Mouse (Mus musculus): ENCODE measurements around the gene Lefty1. TPM values are rescaled to one million over a fixed set of nuclear protein-coding genes. Genes with fewer than 3 reads are reported as not detected.
"Not testable (repeated sequence)": the region's sequence is repeated elsewhere in the genome, so short reads cannot be mapped to it uniquely, and the experiment has no call there.

The Lefty1 gene
- total RNA-seq (2021) = 1 to 10 TPM in 1 of 2 experiments, under 1 TPM in 1; 0.95 to 1.0 TPM

GRCm38 (mm10) chr1:180934467-180935419 lies at the start of gene Lefty1:
TSS of gene Lefty1 (plus strand) at chr1:180935022.
- intact Hi-C loops (cut with DNase I) = no loop called here

DNA sequence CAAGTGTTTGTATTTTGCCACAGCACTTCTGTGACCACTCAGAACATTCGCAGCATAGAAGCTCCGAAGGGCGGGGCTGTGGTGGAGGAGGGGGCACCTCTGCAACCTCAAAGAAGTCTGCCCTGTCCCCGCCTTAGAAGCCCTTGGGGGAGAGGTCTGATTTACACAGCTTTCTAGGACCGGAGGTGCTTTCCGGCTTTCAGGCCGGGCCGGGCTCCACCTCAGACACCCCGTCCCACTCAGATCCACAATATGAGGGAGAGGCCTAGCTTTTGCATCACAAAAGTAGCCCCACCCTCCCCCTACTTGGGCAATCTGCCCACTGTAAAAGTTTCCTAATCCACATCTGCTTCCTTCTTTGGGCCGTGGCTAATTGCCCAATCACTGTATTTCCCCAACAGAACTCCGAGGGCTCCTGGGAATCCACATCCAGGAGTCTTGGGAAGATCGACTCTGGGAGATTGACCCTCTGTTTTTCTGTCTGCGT lies 46.2 kb upstream of the Lefty1 start:
- intact Hi-C loops (cut with DNase I) = no loop called here
- peak; percentile 84 to 89 for DNase-seq

More at GRCm38 (mm10) chr1:180934467-180935419, at the start of gene Lefty1:
- DNase-seq = no peak

DNA sequence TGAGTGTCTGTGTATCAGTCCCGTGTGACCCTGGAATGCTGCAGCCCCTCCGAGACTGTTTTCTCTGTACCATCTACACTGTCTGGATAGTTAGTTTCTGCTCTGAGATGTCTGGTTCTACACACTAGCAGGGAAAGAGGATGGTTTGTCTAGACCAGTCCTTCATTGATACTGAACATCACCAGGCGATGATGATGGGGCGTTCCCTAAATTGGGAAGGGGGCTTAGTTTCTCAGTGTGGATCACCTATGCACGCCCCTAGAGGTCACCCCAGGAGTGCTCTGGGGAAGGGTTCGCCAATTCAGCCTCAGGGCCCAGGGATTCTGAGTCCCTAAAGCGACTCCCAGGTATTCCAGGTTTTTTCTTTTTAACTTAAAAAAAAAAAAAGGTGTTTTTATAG lies 45.6 kb upstream of the Lefty1 start:
- DNase-seq = no peak
- intact Hi-C loops (cut with DNase I) = no loop called here

DNA sequence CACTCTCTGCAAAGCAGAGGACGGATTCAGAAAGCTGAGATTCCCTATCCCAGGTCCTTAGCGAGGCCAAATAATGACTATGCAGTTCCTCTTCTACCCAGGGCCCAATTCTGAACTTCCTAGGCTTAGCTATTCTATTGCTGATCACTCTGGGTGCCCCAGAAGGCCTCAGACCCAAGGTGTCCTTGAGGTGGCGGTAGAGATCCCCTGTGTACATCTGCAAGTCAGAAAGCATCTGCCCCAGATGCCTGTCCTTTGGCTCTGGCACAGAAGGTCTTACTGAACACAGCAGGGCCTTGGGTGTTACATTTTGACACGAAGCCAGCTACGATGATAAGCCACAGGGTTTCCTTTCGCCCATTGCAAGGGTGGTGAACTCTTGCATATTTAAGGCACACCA lies 45.0 kb upstream of the Lefty1 start:
- DNase-seq = no peak
- intact Hi-C loops (cut with DNase I) = no loop called here

DNA sequence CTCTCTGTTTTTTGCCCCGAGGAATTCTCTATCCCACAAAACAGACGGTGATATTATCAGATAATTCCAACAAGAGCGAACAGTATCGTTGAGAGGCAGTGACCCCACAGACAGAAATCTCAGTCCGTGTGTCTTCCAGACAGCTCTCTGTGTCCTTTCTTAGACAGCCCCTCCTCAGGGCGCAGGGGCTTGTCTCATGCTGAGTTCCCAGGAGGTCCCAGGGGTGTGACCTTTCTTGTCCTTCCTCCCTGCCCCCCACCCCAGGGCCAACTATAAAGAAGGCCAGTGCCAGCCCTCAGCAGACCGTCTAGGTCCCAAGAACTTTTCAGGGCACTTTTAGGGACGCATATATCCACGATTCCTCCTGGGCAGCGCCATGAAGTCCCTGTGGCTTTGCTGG lies 42.0 kb upstream of the Lefty1 start, which contains the start of gene Lefty2:
Gene Lefty2 (plus strand): TSS at position 301 of the 400 bp plus-strand sequence.
- DNase-seq = no peak
- intact Hi-C loops (cut with DNase I) = no loop called here

DNA sequence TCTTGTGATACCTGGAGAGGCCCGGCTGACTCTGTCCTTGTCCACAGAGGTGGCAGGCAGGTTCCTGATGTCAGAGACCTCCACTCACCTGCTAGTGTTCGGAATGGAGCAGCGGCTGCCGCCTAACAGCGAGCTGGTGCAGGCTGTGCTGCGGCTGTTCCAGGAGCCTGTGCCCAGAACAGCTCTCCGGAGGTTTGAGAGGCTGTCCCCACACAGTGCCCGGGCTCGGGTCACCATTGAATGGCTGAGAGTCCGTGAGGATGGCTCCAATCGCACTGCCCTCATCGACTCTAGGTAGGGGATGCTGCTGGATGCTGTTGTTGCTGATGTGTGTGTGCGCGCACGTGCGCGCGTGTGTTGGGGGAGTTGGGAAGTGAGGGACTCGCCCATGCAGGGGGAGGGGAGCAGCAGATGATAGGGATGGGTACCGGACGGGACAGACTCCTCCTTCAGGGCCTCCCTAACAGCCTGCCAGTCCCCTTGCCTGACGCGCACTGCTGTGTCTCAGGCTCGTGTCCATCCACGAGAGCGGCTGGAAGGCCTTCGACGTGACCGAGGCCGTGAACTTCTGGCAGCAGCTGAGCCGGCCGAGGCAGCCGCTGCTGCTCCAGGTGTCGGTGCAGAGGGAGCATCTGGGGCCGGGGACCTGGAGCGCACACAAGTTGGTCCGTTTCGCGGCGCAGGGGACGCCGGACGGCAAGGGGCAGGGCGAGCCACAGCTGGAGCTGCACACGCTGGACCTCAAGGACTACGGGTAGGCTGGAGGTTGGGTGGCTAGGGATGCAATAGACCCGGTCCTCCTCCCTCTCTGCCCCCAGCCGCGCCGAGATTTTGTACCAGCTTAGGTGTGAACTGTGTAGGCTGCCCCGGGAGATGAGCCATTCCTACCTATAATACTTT lies 40.5 kb upstream of the Lefty1 start:
- intact Hi-C loops (cut with DNase I) = not testable (repeated sequence)

GRCm38 (mm10) chr1:180901107-180901506 lies 33.7 kb upstream of the Lefty1 start:
- DNase-seq = no peak
- intact Hi-C loops (cut with DNase I) = loop anchor here (1.0 to 5.0 kb wide), 2 partner anchors 73 to 136 kb away; no protein-coding TSS in a partner anchor

More for the DNA sequence above, 40.5 kb upstream of the Lefty1 start:
- not testable (repeated sequence) for DNase-seq

GRCm38 (mm10) chr1:180902915-180903314 lies 31.9 kb upstream of the Lefty1 start:
- no peak for DNase-seq
- intact Hi-C loops (cut with DNase I) = loop anchor here (5.0 kb wide), 1 partner anchor 134 kb away; no protein-coding TSS in a partner anchor

DNA sequence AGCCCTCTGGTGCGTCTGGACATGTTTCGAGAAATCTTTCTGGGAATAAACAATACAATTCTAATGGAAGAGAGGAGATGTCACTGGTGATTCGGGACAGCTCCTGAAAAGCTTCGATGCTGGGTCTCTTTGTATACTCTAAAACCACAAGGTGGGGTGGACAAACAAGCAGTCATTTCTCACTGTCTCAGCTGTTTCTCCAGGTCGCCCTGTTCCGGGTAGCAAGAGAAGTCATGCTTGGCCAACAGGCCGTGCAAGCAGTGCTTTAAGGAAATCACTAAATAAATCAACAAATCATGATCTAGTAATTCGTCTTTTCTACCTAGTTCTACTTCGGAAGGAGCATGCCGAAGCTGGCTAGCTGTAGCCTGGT lies 31.2 kb upstream of the Lefty1 start:
- intact Hi-C loops (cut with DNase I) = loop anchor here (5.0 kb wide), 1 partner anchor 134 kb away; no protein-coding TSS in a partner anchor

DNA sequence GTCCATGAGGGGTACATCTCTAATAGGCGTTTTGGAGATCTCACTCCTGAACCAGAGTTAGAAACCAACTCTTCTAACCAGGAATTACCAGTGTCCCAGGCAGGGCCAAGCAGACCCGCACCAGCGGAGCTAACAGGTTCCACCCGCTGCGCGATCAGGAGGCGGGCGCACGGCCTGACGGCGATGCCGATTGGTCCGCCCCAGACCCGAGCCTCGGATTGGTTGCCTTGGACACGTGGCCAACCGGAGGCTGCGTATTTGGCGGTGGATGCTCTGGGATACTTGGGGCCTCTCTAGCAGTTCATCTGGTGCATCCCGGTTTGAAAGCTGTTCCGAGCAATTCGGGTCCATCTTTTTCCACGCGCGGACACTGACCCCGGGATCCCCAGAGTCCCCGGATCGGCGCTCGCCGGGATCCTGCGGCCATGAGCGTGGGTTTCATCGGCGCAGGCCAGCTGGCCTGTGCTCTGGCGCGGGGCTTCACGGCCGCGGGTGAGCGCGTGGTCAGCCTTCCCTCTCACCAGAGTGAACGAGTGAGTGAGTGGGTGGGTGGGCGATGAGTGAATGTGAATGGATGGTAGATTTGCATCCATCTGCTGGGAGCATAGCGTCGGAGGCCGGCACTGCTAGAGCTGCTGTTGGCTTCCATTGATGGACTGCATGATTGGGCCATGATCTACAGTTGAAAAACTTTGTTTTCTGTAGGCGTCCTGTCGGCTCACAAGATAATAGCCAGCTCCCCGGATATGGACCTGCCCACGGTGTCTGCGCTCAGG lies 30.6 kb upstream of the Lefty1 start, which contains the start of gene Pycr2:
Gene Pycr2 (plus strand): TSS at position 255 of the 776 bp plus-strand sequence.
- peak; percentile 90 to 94 for DNase-seq
- intact Hi-C loops (cut with DNase I) = loop anchor here (5.0 kb wide), 1 partner anchor 133 kb away; no protein-coding TSS in a partner anchor

More for the DNA sequence above, 31.2 kb upstream of the Lefty1 start:
- no peak for DNase-seq

- intact Hi-C loops (cut with DNase I) = loop anchor here (5.0 kb wide), 1 partner anchor 133 kb away; no protein-coding TSS in a partner anchor
- DNase-seq = no peak
Observed at GRCm38 (mm10) chr1:180904815-180905080, 30.1 kb upstream of the Lefty1 start.

- intact Hi-C loops (cut with DNase I) = no loop called here
- no peak for DNase-seq
Observed at GRCm38 (mm10) chr1:180905307-180905706, 29.5 kb upstream of the Lefty1 start.

DNA sequence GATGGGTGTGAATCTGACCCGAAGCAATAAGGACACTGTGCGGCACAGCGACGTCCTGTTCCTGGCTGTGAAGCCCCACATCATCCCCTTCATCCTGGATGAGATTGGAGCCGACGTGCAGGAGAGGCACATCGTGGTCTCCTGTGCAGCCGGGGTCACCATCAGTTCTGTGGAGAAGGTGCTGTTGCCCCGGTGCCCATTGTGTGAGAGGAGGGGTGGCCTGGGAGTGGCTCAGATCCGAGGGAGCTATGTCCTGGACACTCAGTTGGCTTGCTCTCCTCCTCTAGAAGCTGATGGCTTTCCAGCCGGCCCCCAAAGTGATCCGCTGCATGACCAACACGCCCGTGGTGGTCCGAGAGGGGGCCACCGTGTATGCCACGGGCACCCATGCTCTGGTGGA lies 28.9 kb upstream of the Lefty1 start:
- no peak for DNase-seq
- intact Hi-C loops (cut with DNase I) = no loop called here

DNA sequence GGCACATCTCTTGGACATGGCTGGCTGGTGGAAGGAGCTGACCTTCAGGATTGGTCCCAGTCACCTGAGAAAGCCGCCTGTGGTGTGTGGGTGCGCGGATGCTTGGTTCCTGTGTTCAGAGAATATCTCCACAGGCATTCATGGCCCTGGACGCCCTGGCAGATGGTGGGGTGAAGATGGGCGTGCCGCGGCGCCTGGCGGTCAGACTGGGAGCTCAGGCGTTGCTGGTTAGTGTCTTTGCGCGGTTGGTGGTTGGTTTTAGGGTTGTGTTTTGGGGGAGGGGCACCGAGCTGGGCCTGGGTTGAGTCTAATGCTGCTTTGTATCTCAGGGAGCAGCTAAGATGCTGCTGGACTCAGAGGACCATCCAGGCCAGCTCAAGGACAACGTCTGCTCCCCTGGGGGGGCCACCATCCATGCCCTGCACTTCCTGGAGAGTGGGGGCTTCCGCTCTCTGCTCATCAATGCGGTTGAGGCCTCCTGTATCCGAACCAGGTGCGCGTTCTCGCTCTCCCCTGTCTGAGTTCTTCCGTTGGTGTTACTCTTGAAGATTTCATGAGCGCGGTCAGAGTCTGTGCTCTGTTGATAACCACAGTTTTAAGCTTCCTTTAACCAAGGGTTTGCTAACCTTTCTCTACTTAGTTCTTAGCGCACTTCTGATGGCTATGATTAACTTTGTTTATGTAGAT lies 28.2 kb upstream of the Lefty1 start:
- no peak for DNase-seq
- intact Hi-C loops (cut with DNase I) = no loop called here

DNA sequence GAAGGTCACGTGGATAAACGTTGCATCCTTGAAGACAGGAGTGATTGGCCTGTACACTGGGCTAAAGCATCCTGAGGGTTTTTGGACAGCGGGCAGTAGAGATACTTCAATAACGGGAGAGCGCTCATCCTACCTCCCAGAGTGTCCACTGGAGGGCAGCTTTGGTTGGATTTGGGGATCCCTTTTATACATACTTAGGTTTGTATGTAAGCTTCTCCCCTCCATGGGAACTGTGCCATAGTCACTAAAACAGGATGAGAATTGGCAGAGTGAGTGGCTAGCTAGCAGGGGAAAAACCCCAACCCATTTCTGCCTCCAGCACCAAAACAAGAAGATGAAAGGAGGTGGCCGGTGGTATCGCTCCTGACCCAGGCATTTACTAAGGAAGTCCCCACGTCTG lies 23.7 kb upstream of the Lefty1 start:
- intact Hi-C loops (cut with DNase I) = no loop called here
- no peak for DNase-seq

GRCm38 (mm10) chr1:180911653-180912287 lies 23.1 kb upstream of the Lefty1 start:
- intact Hi-C loops (cut with DNase I) = no loop called here
- no peak for DNase-seq

GRCm38 (mm10) chr1:180912792-180913191 lies 22.0 kb upstream of the Lefty1 start:
- intact Hi-C loops (cut with DNase I) = no loop called here
- no peak for DNase-seq

DNA sequence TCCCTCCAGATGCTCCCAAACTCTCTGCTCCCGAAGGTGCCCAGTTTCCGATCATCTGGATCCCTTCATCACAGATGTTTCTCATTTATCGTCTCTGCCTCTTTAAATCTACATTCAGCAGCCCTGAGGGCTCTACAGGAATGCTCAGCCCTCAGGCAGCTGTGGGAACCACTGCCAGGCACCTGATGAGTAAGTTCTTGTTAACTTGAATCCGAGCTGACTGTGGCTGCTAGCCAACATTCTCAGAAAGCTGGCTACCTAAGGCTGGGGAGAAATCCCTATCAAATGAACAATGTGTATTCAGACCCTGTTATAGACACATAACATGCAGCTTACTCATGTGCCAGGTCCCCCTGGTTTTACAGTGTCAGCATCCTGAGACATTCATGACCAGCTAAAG lies 21.0 kb upstream of the Lefty1 start:
- DNase-seq = no peak
- intact Hi-C loops (cut with DNase I) = no loop called here

DNA sequence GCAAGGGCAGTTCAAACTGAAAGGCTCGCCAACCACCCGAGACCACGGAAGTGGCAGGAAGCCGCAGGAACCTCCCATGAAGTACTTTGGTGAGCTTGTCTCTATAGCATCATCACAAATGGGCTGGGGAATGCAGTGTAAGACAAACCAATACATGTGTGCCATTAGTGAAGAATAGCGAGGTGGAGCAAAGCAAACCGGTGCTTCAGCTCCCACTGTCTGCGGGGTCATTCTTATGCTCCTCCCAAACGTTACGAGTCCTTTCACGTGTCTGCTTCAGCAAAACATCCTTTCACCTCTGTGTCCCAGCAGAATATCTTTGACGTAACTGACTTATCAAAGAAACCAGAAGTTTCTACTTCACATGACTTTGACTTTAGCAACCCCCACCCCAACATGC lies 18.4 kb upstream of the Lefty1 start:
- no peak for DNase-seq
- intact Hi-C loops (cut with DNase I) = no loop called here

Data from heart, postnatal 36 days (tissue).